Mouse (Mus musculus) fat pad, adult 2 months (tissue): ENCODE measurements around the gene Catsperb.
A peak's percentile ranks its signal among the peaks of the same experiment; 100 is the strongest.
"Not testable (repeated sequence)": the region's sequence is repeated elsewhere in the genome, so short reads cannot be mapped to it uniquely, and the experiment has no call there.

Experiments used
- DNase-seq: peaks from one replicate; pipeline ENCODE4 v3.0.0-alpha.2; 2011; ENCODE audit warnings: low read depth, low spot score; ENCODE audit errors: extremely low read depth

The Catsperb gene

DNA sequence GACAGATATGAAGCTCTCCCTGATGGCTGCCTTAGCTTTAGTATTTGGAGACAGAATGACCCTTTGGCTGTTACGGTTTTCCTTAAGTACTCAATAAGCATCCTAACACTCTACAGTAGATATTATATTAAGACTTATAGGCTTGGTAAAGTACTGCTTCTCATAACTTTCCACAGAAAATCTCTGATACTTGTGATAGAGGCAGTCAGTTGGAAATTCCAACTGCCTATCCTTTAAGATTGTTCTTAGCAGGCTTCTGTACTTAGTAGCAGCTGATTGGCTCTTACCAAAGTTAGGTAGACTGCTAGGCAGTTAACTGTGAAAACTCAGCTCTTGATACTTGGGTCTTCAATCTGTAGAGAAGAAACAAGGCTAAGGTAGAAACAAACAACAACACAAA lies at the start of gene Catsperb:
Gene Catsperb (plus strand): TSS at position 301 of the 400 bp plus-strand sequence.
- DNase-seq = not testable (repeated sequence)

DNA sequence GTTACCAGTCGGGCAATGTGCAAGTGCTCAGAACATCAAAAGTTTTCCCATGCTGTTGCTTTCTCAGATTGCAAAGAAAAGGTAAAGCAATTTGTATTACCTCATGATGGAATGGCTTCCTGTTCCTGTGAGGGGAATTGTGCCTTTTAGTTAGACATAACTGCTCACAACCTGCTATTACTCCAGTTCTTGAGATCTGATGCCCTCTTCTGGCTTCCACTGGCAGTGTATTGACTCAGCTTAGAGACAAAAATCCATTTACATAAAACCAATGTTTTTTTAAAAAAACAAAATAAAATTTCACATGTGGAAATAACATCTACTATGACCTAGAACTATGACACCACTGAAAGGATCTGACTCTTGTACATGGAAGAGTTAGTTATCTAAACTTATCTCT lies 43.0 kb upstream of the Catsperb start:
- DNase-seq = not testable (repeated sequence)

GRCm38 (mm10) chr12:101381460-101381859 lies 23.0 kb upstream of the Catsperb start:
- not testable (repeated sequence) for DNase-seq

- no peak for DNase-seq
Observed at GRCm38 (mm10) chr12:101426131-101426530, 21.7 kb downstream of the Catsperb start.

- no peak for DNase-seq
Observed at GRCm38 (mm10) chr12:101462051-101462450, 57.6 kb downstream of the Catsperb start.

- DNase-seq = no peak
Observed at GRCm38 (mm10) chr12:101483571-101483970, 79.1 kb downstream of the Catsperb start.

DNA sequence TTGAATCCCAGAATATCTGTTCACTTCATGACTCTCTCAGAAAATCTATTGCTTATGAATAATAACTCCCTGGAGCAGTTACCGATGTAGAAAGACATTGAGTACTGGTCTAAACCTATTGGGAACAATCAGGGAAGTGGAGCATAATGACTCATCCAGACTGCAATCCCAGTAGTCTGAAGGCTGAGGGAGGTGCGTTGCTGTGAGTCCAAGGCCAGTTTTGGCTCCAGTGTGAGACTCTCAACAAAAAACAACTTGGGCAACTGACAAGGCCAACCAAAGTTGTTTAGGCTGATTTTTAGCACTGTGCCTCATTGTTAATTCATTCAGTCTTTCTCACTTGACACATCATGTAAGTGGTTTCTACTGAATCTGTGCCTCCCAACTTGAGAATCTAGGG lies 106.9 kb downstream of the Catsperb start:
- peak; percentile 1 for DNase-seq

GRCm38 (mm10) chr12:101606622-101607021 lies 202.2 kb downstream of the Catsperb start:
- DNase-seq = not testable (repeated sequence)

DNA sequence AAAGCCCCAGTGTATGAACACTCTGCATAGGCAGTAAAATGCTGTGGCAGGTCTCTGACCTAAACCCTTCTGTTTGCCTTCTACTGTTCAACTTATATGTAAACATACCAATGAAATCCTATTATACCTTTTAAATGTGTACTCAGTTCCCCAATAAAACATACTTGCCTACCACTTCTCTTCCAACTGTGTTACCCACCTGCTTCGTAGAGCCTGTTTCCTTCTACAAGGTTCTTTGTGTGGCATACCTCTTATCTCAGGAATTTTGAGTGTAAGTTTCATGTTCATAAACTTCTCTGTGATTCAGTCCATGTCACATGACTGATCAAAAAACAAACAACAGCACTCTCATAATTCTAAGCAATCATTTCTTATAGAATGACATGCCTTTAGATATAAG lies 228.7 kb downstream of the Catsperb start:
- no peak for DNase-seq

- DNase-seq = no peak
Observed at GRCm38 (mm10) chr12:101667502-101667901, 263.0 kb downstream of the Catsperb start.
